23 mouse cellular contexts compared by ENCODE assay signal in the genomic region with DNA sequence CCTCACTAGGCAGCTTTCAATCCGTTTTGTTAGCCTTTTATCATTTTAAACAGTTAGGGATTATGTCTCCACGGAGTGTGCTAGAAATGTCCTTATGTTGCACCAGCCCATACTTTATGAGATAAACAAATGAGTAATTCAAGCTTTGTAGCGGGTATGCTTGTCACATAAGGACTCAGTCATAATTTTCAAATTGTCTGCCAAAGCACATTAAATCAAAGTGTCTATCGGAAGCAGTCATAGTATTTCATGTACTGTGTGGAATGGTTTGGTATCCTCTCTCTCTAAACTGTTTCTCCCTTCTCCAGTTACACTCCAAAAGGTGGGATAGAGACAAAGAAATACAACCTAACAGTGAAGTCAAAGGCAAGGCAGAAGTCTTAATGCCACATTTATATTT.
DNase-seq lines count a peak whose midpoint lies in the region; ATAC-seq and TF ChIP-seq lines count a peak whose summit lies in the region.
"Had no signal": no experiment of that assay in that cellular context is flagged by ENCODE, and none has a peak within 500 bp of the region (broad histone marks: within the 10 kb centered on the region; RNA-seq: fewer than 3 reads in every experiment).

No protein-coding gene starts in this region.

- DNase-seq in forebrain, postnatal 0 days: peak; percentile 16
- no peak for DNase-seq in forebrain, embryonic 11.5 days (ENCODE audit: low spot score)
- peak; percentile 54 for DNase-seq in midbrain, embryonic 11.5 days (ENCODE audit: low spot score, missing footprints)
- DNase-seq in brain, adult 2 months (ENCODE audit: low read depth, low spot score): peak; percentile 3
- no peak for DNase-seq in embryonic facial prominence, embryonic 10.5 days (ENCODE audit: low spot score)
- DNase-seq: adrenal gland, adult 2 months; adrenal gland, adult 8-10 months; adrenal gland, postnatal 10 days; adrenal gland, postnatal 14 days; adrenal gland, postnatal 25 days; adrenal gland, postnatal 36 days; B cell, adult 2 months; cerebellum, adult 11 months; cerebellum, adult 11-12 months; cerebellum, adult 18-20 months had no signal

- ATAC-seq in forebrain, embryonic 16.5 days: peak; percentile 52
- no peak for ATAC-seq in forebrain, embryonic 15.5 days (replicated peaks)
- peak; percentile 58; the same call in 1 of the 2 replicates for ATAC-seq in forebrain, postnatal 0 days
- ATAC-seq in forebrain, embryonic 11.5 days (replicated peaks; ENCODE audit: low FRiP score): no peak
- ATAC-seq in midbrain, embryonic 11.5 days (ENCODE audit: low FRiP score): no peak
- no peak for ATAC-seq in midbrain, embryonic 16.5 days
- ATAC-seq: activated CD4-positive, CD25-positive, alpha-beta regulatory T cell, adult 4 months; CD4-positive, CD25-positive, alpha-beta regulatory T cell, adult 4 months; Patski had no signal

- no peak overlapping the region for H3K27ac ChIP-seq in forebrain, embryonic 16.5 days (ENCODE audit: low read length)
- no peak overlapping the region for H3K27ac ChIP-seq in forebrain, embryonic 15.5 days (replicated peaks)
- H3K27ac ChIP-seq in forebrain, postnatal 0 days (ENCODE audit: low read depth, low read length): no peak overlapping the region
- no peak overlapping the region for H3K27ac ChIP-seq in forebrain, embryonic 11.5 days (ENCODE audit: low read depth, low read length)
- no peak overlapping the region for H3K27ac ChIP-seq in midbrain, embryonic 11.5 days (ENCODE audit: low read depth, low read length)
- H3K27ac ChIP-seq in midbrain, embryonic 16.5 days (ENCODE audit: low read length): no peak overlapping the region
- no peak overlapping the region for H3K27ac ChIP-seq in embryonic facial prominence, embryonic 10.5 days (replicated peaks)

- TF ChIP-seq CTCF in forebrain, postnatal 0 days (IDR thresholded peaks at IDR 0.05; ENCODE audit: low read depth): no peak

- H3K27me3 ChIP-seq in forebrain, embryonic 16.5 days (replicated peaks; ENCODE audit: control insufficient read depth, insufficient read depth, low read length): no peaks in the 10 kb centered on the region
- H3K27me3 ChIP-seq in forebrain, embryonic 15.5 days: no peaks in the 10 kb centered on the region
- no peaks in the 10 kb centered on the region for H3K27me3 ChIP-seq in forebrain, postnatal 0 days (ENCODE audit: insufficient read depth, low read length)
- no peaks in the 10 kb centered on the region for H3K27me3 ChIP-seq in forebrain, embryonic 11.5 days (ENCODE audit: control insufficient read depth, insufficient read depth, low read length)
- H3K27me3 ChIP-seq in midbrain, embryonic 11.5 days (ENCODE audit: control insufficient read depth, insufficient read depth, low read length): no peaks in the 10 kb centered on the region
- no peaks in the 10 kb centered on the region for H3K27me3 ChIP-seq in midbrain, embryonic 16.5 days (ENCODE audit: control insufficient read depth, insufficient read depth, low read depth, low read length)
- no peaks in the 10 kb centered on the region for H3K27me3 ChIP-seq in embryonic facial prominence, embryonic 10.5 days (replicated peaks; ENCODE audit: low read depth, poor library complexity, severe bottlenecking)
- H3K27me3 ChIP-seq: CH12.LX had no signal

- H3K36me3 ChIP-seq in forebrain, embryonic 16.5 days (ENCODE audit: control insufficient read depth, insufficient read depth): no peaks in the 10 kb centered on the region
- H3K36me3 ChIP-seq in forebrain, embryonic 15.5 days: no peaks in the 10 kb centered on the region
- no peaks in the 10 kb centered on the region for H3K36me3 ChIP-seq in forebrain, postnatal 0 days (ENCODE audit: insufficient read depth)
- no peaks in the 10 kb centered on the region for H3K36me3 ChIP-seq in forebrain, embryonic 11.5 days (ENCODE audit: control insufficient read depth, insufficient read depth, low read length)
- no peaks in the 10 kb centered on the region for H3K36me3 ChIP-seq in midbrain, embryonic 11.5 days (ENCODE audit: control insufficient read depth, insufficient read depth, low read length)
- no peaks in the 10 kb centered on the region for H3K36me3 ChIP-seq in midbrain, embryonic 16.5 days (ENCODE audit: control insufficient read depth, insufficient read depth, low read length)
- H3K36me3 ChIP-seq in embryonic facial prominence, embryonic 10.5 days (replicated peaks): no peaks in the 10 kb centered on the region
- H3K36me3 ChIP-seq: G1E had no signal

- 47% methylated on average over 4 of the region's 4 CpGs for WGBS in forebrain, embryonic 16.5 days
- 56% methylated on average over 4 of the region's 4 CpGs for WGBS in forebrain, embryonic 15.5 days
- 35% methylated on average over 4 of the region's 4 CpGs for WGBS in forebrain, postnatal 0 days
- WGBS in forebrain, embryonic 11.5 days: 79% methylated on average over 4 of the region's 4 CpGs
- 65% methylated on average over 4 of the region's 4 CpGs for WGBS in midbrain, embryonic 11.5 days
- 41% methylated on average over 4 of the region's 4 CpGs for WGBS in midbrain, embryonic 16.5 days
- WGBS in embryonic facial prominence, embryonic 10.5 days: 86% methylated on average over 4 of the region's 4 CpGs

- H3K9ac ChIP-seq in forebrain, embryonic 16.5 days (replicated peaks; ENCODE audit: low read depth, low read length): no peak overlapping the region
- H3K9ac ChIP-seq in forebrain, embryonic 15.5 days (replicated peaks): no peak overlapping the region
- H3K9ac ChIP-seq in forebrain, postnatal 0 days: no peak overlapping the region
- H3K9ac ChIP-seq in forebrain, embryonic 11.5 days (ENCODE audit: low read length): no peak overlapping the region
- H3K9ac ChIP-seq in midbrain, embryonic 11.5 days (ENCODE audit: low read length): no peak overlapping the region
- H3K9ac ChIP-seq in midbrain, embryonic 16.5 days (ENCODE audit: low read depth, low read length): no peak overlapping the region

- H3K4me3 ChIP-seq in forebrain, embryonic 16.5 days (replicated peaks; ENCODE audit: low read length): no peak overlapping the region
- H3K4me3 ChIP-seq in forebrain, embryonic 15.5 days: no peak overlapping the region
- H3K4me3 ChIP-seq in forebrain, postnatal 0 days (ENCODE audit: low read depth, low read length): no peak overlapping the region
- no peak overlapping the region for H3K4me3 ChIP-seq in forebrain, embryonic 11.5 days (ENCODE audit: low read depth, low read length)
- H3K4me3 ChIP-seq in midbrain, embryonic 11.5 days (ENCODE audit: low read depth, low read length): no peak overlapping the region
- no peak overlapping the region for H3K4me3 ChIP-seq in midbrain, embryonic 16.5 days (ENCODE audit: low read depth, low read length)
- H3K4me3 ChIP-seq in embryonic facial prominence, embryonic 10.5 days: no peak overlapping the region

- no peaks in the 10 kb centered on the region for H3K9me3 ChIP-seq in forebrain, embryonic 16.5 days (ENCODE audit: control insufficient read depth, low read length)
- no peaks in the 10 kb centered on the region for H3K9me3 ChIP-seq in forebrain, embryonic 15.5 days
- H3K9me3 ChIP-seq in forebrain, postnatal 0 days (ENCODE audit: low read length): no peaks in the 10 kb centered on the region
- H3K9me3 ChIP-seq in forebrain, embryonic 11.5 days (ENCODE audit: control insufficient read depth, low read length): no peaks in the 10 kb centered on the region
- no peaks in the 10 kb centered on the region for H3K9me3 ChIP-seq in midbrain, embryonic 11.5 days (ENCODE audit: control insufficient read depth, low read length)
- no peaks in the 10 kb centered on the region for H3K9me3 ChIP-seq in midbrain, embryonic 16.5 days (replicated peaks; ENCODE audit: control insufficient read depth, low read length, poor library complexity, severe bottlenecking)
- no peaks in the 10 kb centered on the region for H3K9me3 ChIP-seq in embryonic facial prominence, embryonic 10.5 days
- H3K9me3 ChIP-seq: G1E had no signal

- H3K4me1 ChIP-seq in forebrain, embryonic 16.5 days (replicated peaks; ENCODE audit: control insufficient read depth, insufficient read depth, low read length): no peaks in the 10 kb centered on the region
- H3K4me1 ChIP-seq in forebrain, embryonic 15.5 days: no peaks in the 10 kb centered on the region
- no peaks in the 10 kb centered on the region for H3K4me1 ChIP-seq in forebrain, postnatal 0 days (ENCODE audit: insufficient read depth)
- H3K4me1 ChIP-seq in forebrain, embryonic 11.5 days (replicated peaks; ENCODE audit: control insufficient read depth, insufficient read depth, low read length): no peaks in the 10 kb centered on the region
- H3K4me1 ChIP-seq in midbrain, embryonic 11.5 days (ENCODE audit: control insufficient read depth, insufficient read depth, low read length): no peaks in the 10 kb centered on the region
- H3K4me1 ChIP-seq in midbrain, embryonic 16.5 days (ENCODE audit: control insufficient read depth, insufficient read depth, low read length): 0 out of 2 replicates have a peak, but pooled peaks cover 3% of the 10 kb centered on the region
- H3K4me1 ChIP-seq in embryonic facial prominence, embryonic 10.5 days: no peaks in the 10 kb centered on the region

- H3K4me2 ChIP-seq in forebrain, embryonic 16.5 days (ENCODE audit: low read length): no peak overlapping the region
- H3K4me2 ChIP-seq in forebrain, embryonic 15.5 days (replicated peaks): no peak overlapping the region
- H3K4me2 ChIP-seq in forebrain, postnatal 0 days (ENCODE audit: low read depth): no peak overlapping the region
- no peak overlapping the region for H3K4me2 ChIP-seq in forebrain, embryonic 11.5 days (ENCODE audit: low read depth, low read length, severe bottlenecking)
- no peak overlapping the region for H3K4me2 ChIP-seq in midbrain, embryonic 11.5 days
- no peak overlapping the region for H3K4me2 ChIP-seq in midbrain, embryonic 16.5 days (ENCODE audit: low read length)

Comparison
In these comparisons a context has a peak if more than half of its experiments do, and no peak if none do; other contexts are left out.
1. ATAC-seq: peak in forebrain, embryonic 16.5 days (single experiment) and forebrain, postnatal 0 days (single experiment); none in forebrain, embryonic 15.5 days (single experiment), forebrain, embryonic 11.5 days (single experiment), midbrain, embryonic 11.5 days (single experiment) and midbrain, embryonic 16.5 days (single experiment).
2. DNase-seq: peak in forebrain, postnatal 0 days (single experiment), midbrain, embryonic 11.5 days (single experiment) and brain, adult 2 months (single experiment); none in forebrain, embryonic 11.5 days (single experiment) and embryonic facial prominence, embryonic 10.5 days (single experiment).